Mouse (Mus musculus) 416B (cell line): ENCODE results near the gene Tcf23.
"Not testable (repeated sequence)": the region's sequence is repeated elsewhere in the genome, so short reads cannot be mapped to it uniquely, and the experiment has no call there.

Experiments
- DNase-seq: peaks from one replicate; pipeline ENCODE4 v3.0.0; 2011; ENCODE audit warnings: low read depth

Gene Tcf23

GRCm38 (mm10) chr5:30994910-30995635 lies 26.6 kb downstream of the Tcf23 start:
- DNase-seq: peak; percentile 23

GRCm38 (mm10) chr5:30998306-30998705 lies 29.8 kb downstream of the Tcf23 start:
- DNase-seq: peak; percentile 78

GRCm38 (mm10) chr5:30999324-30999723 lies 30.9 kb downstream of the Tcf23 start:
- DNase-seq: no peak

- no peak for DNase-seq
Observed at GRCm38 (mm10) chr5:31000122-31000521, 31.7 kb downstream of the Tcf23 start.

GRCm38 (mm10) chr5:31000993-31001392 lies 32.5 kb downstream of the Tcf23 start:
- DNase-seq: peak; percentile 18

GRCm38 (mm10) chr5:31001560-31001959 lies 33.1 kb downstream of the Tcf23 start:
- DNase-seq: peak; percentile 36

GRCm38 (mm10) chr5:31004184-31004583 lies 35.7 kb downstream of the Tcf23 start:
- peak; percentile 90 for DNase-seq

- no peak for DNase-seq
Observed at GRCm38 (mm10) chr5:31012737-31013136, 44.3 kb downstream of the Tcf23 start.

- DNase-seq: no peak
Observed at GRCm38 (mm10) chr5:31015913-31016312, 47.5 kb downstream of the Tcf23 start.

- not testable (repeated sequence) for DNase-seq
Observed at GRCm38 (mm10) chr5:31021790-31022189, 53.3 kb downstream of the Tcf23 start.

- no peak for DNase-seq
Observed at GRCm38 (mm10) chr5:31022690-31023089, 54.2 kb downstream of the Tcf23 start.

- DNase-seq: no peak
Observed at GRCm38 (mm10) chr5:31023254-31023653, 54.8 kb downstream of the Tcf23 start.

GRCm38 (mm10) chr5:31024641-31025040 lies 56.2 kb downstream of the Tcf23 start:
- DNase-seq: no peak
